ENCODE assay signal across 8 mouse cellular contexts in genomic region chr7:128417930-128418779, GRCm38 (mm10). TPM values are rescaled to one million over a fixed set of nuclear protein-coding genes. Genes with fewer than 3 reads are reported as not detected.
DNase-seq lines count a peak whose midpoint lies in the region; ATAC-seq and TF ChIP-seq lines count a peak whose summit lies in the region.

Rgs10 (minus strand) TSS chr7:128418758.

- H3K4me3 ChIP-seq in C2C12 (ENCODE audit: insufficient read depth, poor library complexity, severe bottlenecking) = peak within 1 kb of the TSS; percentile 42
- H3K4me3 ChIP-seq in forebrain, embryonic 10.5 days = peak within 1 kb of the TSS; percentile 78
- H3K4me3 ChIP-seq in heart, embryonic 15.5 days = peak within 1 kb of the TSS; percentile 74
- H3K4me3 ChIP-seq in liver, embryonic 16.5 days (ENCODE audit: low read depth, low read length) = peak within 1 kb of the TSS; percentile 88
- peak within 1 kb of the TSS; percentile 71 for H3K4me3 ChIP-seq in neural tube, embryonic 12.5 days

- TF ChIP-seq CTCF in C2C12 (IDR thresholded peaks at IDR 0.05; ENCODE audit: control insufficient read depth, insufficient read depth, insufficient read length) = no peak

- H3ac ChIP-seq in C2C12 (ENCODE audit: control insufficient read depth, insufficient read length, low read depth) = peak within 1 kb of the TSS; percentile 56

- under 1% methylated on average over 96 of the region's 102 CpGs for WGBS in forebrain, embryonic 10.5 days
- under 1% methylated on average over 91 of the region's 102 CpGs for WGBS in heart, embryonic 15.5 days
- WGBS in liver, embryonic 16.5 days (ENCODE audit: insufficient replicate concordance) = under 1% methylated on average over 80 of the region's 102 CpGs
- WGBS in neural tube, embryonic 12.5 days = under 1% methylated on average over 98 of the region's 102 CpGs

- no peaks in the 10 kb centered on the region for H3K79me3 ChIP-seq in C2C12 (ENCODE audit: low read depth)

- peak within 1 kb of the TSS; percentile 75 for H3K27ac ChIP-seq in forebrain, embryonic 10.5 days
- no peak within 1 kb of the TSS for H3K27ac ChIP-seq in heart, embryonic 15.5 days
- H3K27ac ChIP-seq in liver, embryonic 16.5 days (ENCODE audit: low read length) = no peak within 1 kb of the TSS
- no peak within 1 kb of the TSS for H3K27ac ChIP-seq in neural tube, embryonic 12.5 days

- peak within 1 kb of the TSS; percentile 63 for H3K9ac ChIP-seq in heart, embryonic 15.5 days
- H3K9ac ChIP-seq in liver, embryonic 16.5 days (ENCODE audit: low read depth, low read length) = peak within 1 kb of the TSS; percentile 78
- H3K9ac ChIP-seq in neural tube, embryonic 12.5 days = peak within 1 kb of the TSS; percentile 69

- ATAC-seq in heart, embryonic 15.5 days (replicated peaks; ENCODE audit: insufficient number of reproducible peaks, insufficient read depth, low FRiP score, low read depth) = peak; percentile 68
- peak; percentile 82 for ATAC-seq in liver, embryonic 16.5 days (ENCODE audit: low read depth)
- ATAC-seq in neural tube, embryonic 12.5 days (ENCODE audit: low FRiP score, low read depth) = peak; percentile 76

- H3K36me3 ChIP-seq in C2C12 (ENCODE audit: control insufficient read depth, insufficient read depth) = no peaks in the 10 kb centered on the region
- no peaks in the 10 kb centered on the region for H3K36me3 ChIP-seq in forebrain, embryonic 10.5 days (replicated peaks)
- H3K36me3 ChIP-seq in heart, embryonic 15.5 days = no peaks in the 10 kb centered on the region
- no peaks in the 10 kb centered on the region for H3K36me3 ChIP-seq in liver, embryonic 16.5 days (ENCODE audit: control insufficient read depth, insufficient read depth)
- H3K36me3 ChIP-seq in neural tube, embryonic 12.5 days = no peaks in the 10 kb centered on the region

- no peaks in the 10 kb centered on the region for H3K79me2 ChIP-seq in C2C12 (ENCODE audit: control insufficient read depth, insufficient read depth)

- DNase-seq in adrenal gland, postnatal 36 days = peak; percentile 81 to 87
- DNase-seq in forebrain, embryonic 10.5 days (ENCODE audit: extremely low spot score, low spot score) = peak; percentile 58
- DNase-seq in kidney, postnatal 14 days = peak; percentile 73
- DNase-seq in testis, postnatal 10 days (ENCODE audit: low spot score) = peak; percentile 73

- H3K27me3 ChIP-seq in C2C12 (ENCODE audit: control insufficient read depth, insufficient read depth, insufficient read length) = no peaks in the 10 kb centered on the region
- H3K27me3 ChIP-seq in forebrain, embryonic 10.5 days (ENCODE audit: poor library complexity, severe bottlenecking) = peaks cover 90% of the 10 kb centered on the region
- peaks cover 54% of the 10 kb centered on the region for H3K27me3 ChIP-seq in heart, embryonic 15.5 days
- H3K27me3 ChIP-seq in liver, embryonic 16.5 days (ENCODE audit: control insufficient read depth, insufficient read depth, low read depth, low read length) = peaks cover 44% of the 10 kb centered on the region
- peaks cover 72% of the 10 kb centered on the region for H3K27me3 ChIP-seq in neural tube, embryonic 12.5 days (replicated peaks)

- H3K4me1 ChIP-seq in forebrain, embryonic 10.5 days = peaks cover 32% of the 10 kb centered on the region
- peaks cover 25% of the 10 kb centered on the region for H3K4me1 ChIP-seq in heart, embryonic 15.5 days (replicated peaks)
- H3K4me1 ChIP-seq in liver, embryonic 16.5 days (ENCODE audit: control insufficient read depth, low read depth, low read length) = peaks cover 52% of the 10 kb centered on the region
- H3K4me1 ChIP-seq in neural tube, embryonic 12.5 days = peaks cover 14% of the 10 kb centered on the region; the same call in 1 of the 2 replicates

- H3K4me2 ChIP-seq in heart, embryonic 15.5 days = peak within 1 kb of the TSS; percentile 97
- peak within 1 kb of the TSS; percentile 100 for H3K4me2 ChIP-seq in liver, embryonic 16.5 days (ENCODE audit: low read depth, low read length)
- peak within 1 kb of the TSS; percentile 98 for H3K4me2 ChIP-seq in neural tube, embryonic 12.5 days (replicated peaks)

- H3K9me3 ChIP-seq in forebrain, embryonic 10.5 days = no peaks in the 10 kb centered on the region
- no peaks in the 10 kb centered on the region for H3K9me3 ChIP-seq in heart, embryonic 15.5 days (replicated peaks)
- H3K9me3 ChIP-seq in liver, embryonic 16.5 days (replicated peaks; ENCODE audit: control insufficient read depth, low read length) = no peaks in the 10 kb centered on the region
- no peaks in the 10 kb centered on the region for H3K9me3 ChIP-seq in neural tube, embryonic 12.5 days

TF ChIP-seq in C2C12, 6 proteins besides CTCF, POLR2A, EP300 and RAD21:
- TF ChIP-seq FOSL1 (IDR thresholded peaks at IDR 0.05; ENCODE audit: insufficient read depth, low read length, poor library complexity, severe bottlenecking) (no peak), USF1 (IDR thresholded peaks at IDR 0.05; ENCODE audit: low read depth) (no peak), MYOG (IDR thresholded peaks at IDR 0.05; ENCODE audit: control insufficient read depth, extremely low read depth, insufficient read length) (no peak), MAX (IDR thresholded peaks at IDR 0.05) (no peak), CEBPB (IDR thresholded peaks at IDR 0.05; ENCODE audit: low read depth) (no peak), MYOD1 (IDR thresholded peaks at IDR 0.05; ENCODE audit: control insufficient read depth, insufficient read length, low read depth) (no peak)
TF ChIP-seq in C2C12: peak in this region for 0.

RNA-seq across cellular contexts. Expression of gene Rgs10, which starts in this region (rescaled TPM):
- 12.9 TPM for polyA plus RNA-seq in C2C12 (2012; fragmentation: generic; extraction: Trizol)
- 10 to 100 TPM; 10.6 to 19.7 TPM for total RNA-seq in adrenal gland, postnatal 36 days (2021)
- 4.8 and 5.9 TPM in 2 replicates for polyA plus RNA-seq in forebrain, embryonic 10.5 days (2016; fragmentation: Nextera tagmentation; extraction: Ambion mirVana)
- 8.3 and 11.8 TPM in 2 replicates for polyA plus RNA-seq in heart, embryonic 15.5 days (2015; fragmentation: Nextera tagmentation; extraction: Ambion mirVana)
- 27.6 and 29.6 TPM in 2 replicates for polyA plus RNA-seq in liver, embryonic 16.5 days (2015; fragmentation: Nextera tagmentation; extraction: Ambion mirVana)
- polyA plus RNA-seq in neural tube, embryonic 12.5 days (2016; fragmentation: Nextera tagmentation; extraction: Ambion mirVana) = 18.6 and 22.7 TPM in 2 replicates
